Mouse (Mus musculus) heart, postnatal 0 days (tissue): ENCODE data around the gene Tbc1d5.

Source experiments
- CTCF ChIP-seq: IDR thresholded peaks from 2 replicates; pipeline ENCODE4 v1.5.1; 2016; ENCODE audit warnings: antibody characterized with exemption, control low read depth, low read depth
- EP300 ChIP-seq: IDR thresholded peaks from 2 replicates; pipeline ENCODE4 v1.6.1; 2016; ENCODE audit warnings: antibody characterized with exemption, low read depth

GRCm38 (mm10) chr17:51003179-51003578 is 176.0 kb downstream of the Tbc1d5 start:
- TF ChIP-seq CTCF (no peak), EP300 (no peak)
